Mouse (Mus musculus): ENCODE measurements at regions not wholly inside any gene's neighbourhood (a gene's known extent, or its start where the extent isn't known, plus 50 kb on each side); places are given as distances from the start of the nearest gene placed in this dataset.
A peak's percentile ranks its signal among the peaks of the same experiment; 100 is the strongest.

DNA sequence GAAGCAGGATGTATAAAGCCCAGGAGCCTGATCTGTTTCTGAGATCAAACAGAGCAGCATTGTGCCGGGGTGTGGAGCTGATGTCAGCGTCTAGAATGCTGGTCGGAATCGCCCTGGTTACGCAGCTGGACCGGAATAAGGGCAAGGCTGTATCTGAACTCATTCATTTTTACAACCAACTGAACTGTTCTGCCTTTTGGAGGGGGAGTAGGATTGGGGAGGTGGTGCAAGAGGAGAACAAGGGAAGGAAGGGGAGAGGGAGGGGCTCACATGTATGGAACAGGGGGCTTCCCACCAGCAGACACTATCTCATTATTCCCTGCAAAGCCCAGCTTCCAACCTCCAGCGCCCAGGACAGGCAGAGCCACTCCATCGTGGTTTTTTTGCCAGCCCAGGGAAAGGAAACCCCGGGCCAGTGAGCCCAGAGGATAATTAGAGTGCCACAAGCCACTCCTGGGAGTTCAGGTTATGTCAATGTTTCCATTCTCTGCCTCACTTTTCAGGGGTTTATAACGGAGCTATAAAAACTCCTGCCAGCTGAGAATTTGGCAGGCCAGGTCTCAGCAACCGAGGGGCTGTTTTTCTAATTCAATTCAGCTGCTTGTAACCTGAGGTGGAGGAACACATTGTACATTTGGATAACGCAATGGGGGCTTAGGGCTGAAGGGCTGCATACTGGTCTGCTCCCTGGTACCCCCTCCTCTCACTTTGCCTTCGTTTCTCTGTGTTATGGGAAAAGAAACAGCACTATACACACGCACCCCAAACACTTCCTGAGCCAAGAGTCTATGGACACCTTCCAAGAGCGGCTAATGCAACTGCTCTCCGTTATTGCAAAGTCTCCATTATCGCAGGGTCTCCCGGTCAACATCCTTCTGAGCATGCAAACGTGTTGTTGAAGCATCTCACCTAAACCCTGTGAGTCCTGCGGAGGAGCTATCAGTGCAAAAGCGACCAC, 170.0 kb upstream of the Hes1 start:
- H3K9ac ChIP-seq (ENCODE audit: low read depth, low read length) = peak overlapping the region; percentile 17; the same call in 1 of the 2 replicates
- peak; percentile 27; the same call in 1 of the 2 replicates for ATAC-seq
- no peak overlapping the region; the same call in none of the 2 replicates for H3K4me2 ChIP-seq (ENCODE audit: low read depth, low read length)
- no peaks in the 10 kb centered on the region for H3K27me3 ChIP-seq (replicated peaks; ENCODE audit: control insufficient read depth, insufficient read depth, low read length)
- 0 out of 2 replicates have a peak overlapping the region, but pooled peaks have one; percentile 3 for H3K27ac ChIP-seq (ENCODE audit: low read length)
- peaks cover 22% of the 10 kb centered on the region for H3K4me1 ChIP-seq (ENCODE audit: control insufficient read depth, insufficient read depth, low read length)
- peak overlapping the region; percentile 4; the same call in 1 of the 2 replicates for H3K4me3 ChIP-seq (ENCODE audit: low read length)
- whole genome bisulfite sequencing = 23% methylated on average over 21 of the region's 21 CpGs
- H3K36me3 ChIP-seq (ENCODE audit: control insufficient read depth, insufficient read depth, low read length) = no peaks in the 10 kb centered on the region
- no peaks in the 10 kb centered on the region for H3K9me3 ChIP-seq (ENCODE audit: control insufficient read depth, low read length)

DNA sequence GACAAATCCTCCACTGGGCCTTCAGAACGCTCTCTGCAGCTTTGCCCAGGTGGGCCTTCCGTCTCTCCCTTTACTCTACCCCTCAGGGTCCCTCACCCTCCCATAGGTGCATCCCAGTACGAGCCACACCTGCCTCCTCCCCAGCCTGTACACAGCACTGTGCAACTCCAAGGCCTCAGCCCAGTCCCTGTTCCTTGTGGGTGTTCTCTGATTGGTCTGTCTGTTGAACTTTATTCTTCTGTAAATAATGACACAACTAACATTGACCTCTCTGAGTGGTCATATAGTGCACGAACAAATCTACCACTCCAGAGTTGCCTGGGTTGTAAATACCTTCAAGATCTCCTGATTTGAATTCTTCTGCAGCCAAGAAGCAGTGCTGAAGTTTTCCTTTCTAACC, 167.8 kb upstream of the Hes1 start:
- no peaks in the 10 kb centered on the region for H3K27me3 ChIP-seq (replicated peaks; ENCODE audit: control insufficient read depth, insufficient read depth, low read length)
- H3K4me2 ChIP-seq (ENCODE audit: low read depth, low read length) = no peak overlapping the region
- H3K9me3 ChIP-seq (ENCODE audit: control insufficient read depth, low read length) = no peaks in the 10 kb centered on the region
- no peak overlapping the region for H3K4me3 ChIP-seq (ENCODE audit: low read length)
- H3K4me1 ChIP-seq (ENCODE audit: control insufficient read depth, insufficient read depth, low read length) = peaks cover 22% of the 10 kb centered on the region
- 53% methylated on average over 4 of the region's 4 CpGs for WGBS
- ATAC-seq = peak; percentile 96
- H3K9ac ChIP-seq (ENCODE audit: low read depth, low read length) = no peak overlapping the region
- H3K36me3 ChIP-seq (ENCODE audit: control insufficient read depth, insufficient read depth, low read length) = no peaks in the 10 kb centered on the region
- peak overlapping the region; percentile 65 for H3K27ac ChIP-seq (ENCODE audit: low read length)

DNA sequence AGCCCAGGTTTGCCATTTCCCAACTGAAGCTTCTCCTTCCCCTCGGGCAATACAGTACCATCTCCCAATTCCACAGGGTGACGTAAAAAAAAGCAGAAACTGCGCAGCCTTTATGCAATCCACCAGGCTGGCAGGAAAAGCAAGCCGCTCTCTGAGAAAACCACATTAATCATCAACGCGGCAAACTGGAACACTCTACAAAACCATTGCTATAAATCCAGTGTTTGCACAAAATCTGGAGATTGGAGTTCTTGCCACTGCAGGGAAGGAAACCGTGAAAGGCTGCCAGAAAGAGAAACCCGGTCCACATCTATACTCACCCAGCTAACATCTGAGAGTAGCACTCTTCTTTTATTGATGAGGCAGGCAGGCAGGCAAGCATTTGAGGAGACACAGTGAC, 160.7 kb upstream of the Hes1 start:
- 18% methylated on average over 8 of the region's 8 CpGs for WGBS
- Histone ChIP-seq H3K27ac (ENCODE audit: low read length) (no peak overlapping the region), H3K9ac (ENCODE audit: low read depth, low read length) (0 out of 2 replicates have a peak overlapping the region, but pooled peaks have one; percentile 14)

DNA sequence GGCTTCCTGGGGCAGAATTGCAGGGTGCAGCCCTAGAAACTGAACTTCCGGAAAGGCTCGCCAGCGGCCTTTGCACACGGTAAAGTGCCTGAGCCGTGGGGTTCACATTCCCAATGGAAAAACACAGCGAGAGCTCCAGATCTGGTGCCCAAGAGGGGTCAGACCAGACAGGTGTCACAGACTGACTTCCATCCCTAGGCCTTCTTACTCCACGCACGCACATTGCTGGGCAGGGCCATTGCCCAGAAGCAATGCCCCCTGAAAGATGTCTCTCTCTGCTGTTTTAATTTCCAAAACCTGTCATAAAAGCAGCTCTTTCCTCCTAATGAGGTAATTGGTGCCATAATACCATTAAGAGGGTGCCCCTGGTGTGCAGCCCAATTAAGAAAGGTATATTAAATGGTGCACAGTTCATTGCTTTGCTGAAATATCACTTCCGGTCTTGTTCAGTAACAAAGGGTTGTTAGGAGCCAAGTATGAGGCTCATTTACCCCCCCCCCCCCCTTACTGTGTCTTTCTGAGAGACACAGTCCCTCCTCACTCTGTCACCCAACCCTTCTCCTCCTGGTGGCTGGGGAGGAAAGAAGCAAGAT, 159.9 kb upstream of the Hes1 start:
- Histone ChIP-seq H3K27me3 (replicated peaks; ENCODE audit: control insufficient read depth, insufficient read depth, low read length) (no peaks in the 10 kb centered on the region), H3K4me3 (ENCODE audit: low read length) (no peak overlapping the region), H3K36me3 (ENCODE audit: control insufficient read depth, insufficient read depth, low read length) (no peaks in the 10 kb centered on the region), H3K9ac (ENCODE audit: low read depth, low read length) (0 out of 2 replicates have a peak overlapping the region, but pooled peaks have one; percentile 14), H3K27ac (ENCODE audit: low read length) (no peak overlapping the region), H3K4me2 (ENCODE audit: low read depth, low read length) (no peak overlapping the region), H3K4me1 (ENCODE audit: control insufficient read depth, insufficient read depth, low read length) (peaks cover 18% of the 10 kb centered on the region), H3K9me3 (ENCODE audit: control insufficient read depth, low read length) (no peaks in the 10 kb centered on the region)
- ATAC-seq = no peak
- 64% methylated on average over 9 of the region's 9 CpGs for WGBS

More for the DNA sequence above, 160.7 kb upstream of the Hes1 start:
- ATAC-seq = no peak
- peaks cover 18% of the 10 kb centered on the region for H3K4me1 ChIP-seq (ENCODE audit: control insufficient read depth, insufficient read depth, low read length)
- no peaks in the 10 kb centered on the region for H3K36me3 ChIP-seq (ENCODE audit: control insufficient read depth, insufficient read depth, low read length)
- H3K27me3 ChIP-seq (replicated peaks; ENCODE audit: control insufficient read depth, insufficient read depth, low read length) = no peaks in the 10 kb centered on the region
- no peak overlapping the region for H3K4me3 ChIP-seq (ENCODE audit: low read length)
- no peaks in the 10 kb centered on the region for H3K9me3 ChIP-seq (ENCODE audit: control insufficient read depth, low read length)
- H3K4me2 ChIP-seq (ENCODE audit: low read depth, low read length) = no peak overlapping the region

DNA sequence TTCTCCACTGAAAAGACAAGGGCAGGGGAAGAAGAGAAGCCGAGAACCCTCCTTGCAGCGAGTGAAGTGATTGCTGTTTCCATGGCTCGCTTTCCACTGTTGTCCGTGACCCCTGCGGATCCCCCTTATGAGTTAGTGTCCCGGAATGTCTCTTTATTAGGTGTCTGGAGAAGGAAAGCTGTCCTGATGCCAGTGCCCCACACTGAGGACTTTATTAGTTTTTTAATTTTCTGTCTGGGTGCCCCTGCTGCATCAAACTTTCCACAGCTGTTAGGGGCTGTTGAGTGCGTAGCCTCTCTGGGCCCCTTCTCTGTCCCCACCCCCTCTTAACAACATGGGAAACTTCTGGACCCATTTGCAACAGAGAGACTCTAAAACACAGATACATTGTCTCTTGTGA, 156.9 kb upstream of the Hes1 start:
- Histone ChIP-seq H3K4me3 (ENCODE audit: low read length) (no peak overlapping the region), H3K4me2 (ENCODE audit: low read depth, low read length) (no peak overlapping the region), H3K9me3 (ENCODE audit: control insufficient read depth, low read length) (no peaks in the 10 kb centered on the region), H3K4me1 (ENCODE audit: control insufficient read depth, insufficient read depth, low read length) (peaks cover 18% of the 10 kb centered on the region), H3K36me3 (ENCODE audit: control insufficient read depth, insufficient read depth, low read length) (no peaks in the 10 kb centered on the region), H3K27me3 (replicated peaks; ENCODE audit: control insufficient read depth, insufficient read depth, low read length) (no peaks in the 10 kb centered on the region), H3K9ac (ENCODE audit: low read depth, low read length) (no peak overlapping the region), H3K27ac (ENCODE audit: low read length) (no peak overlapping the region)
- ATAC-seq = no peak
- 83% methylated on average over 7 of the region's 7 CpGs for WGBS

DNA sequence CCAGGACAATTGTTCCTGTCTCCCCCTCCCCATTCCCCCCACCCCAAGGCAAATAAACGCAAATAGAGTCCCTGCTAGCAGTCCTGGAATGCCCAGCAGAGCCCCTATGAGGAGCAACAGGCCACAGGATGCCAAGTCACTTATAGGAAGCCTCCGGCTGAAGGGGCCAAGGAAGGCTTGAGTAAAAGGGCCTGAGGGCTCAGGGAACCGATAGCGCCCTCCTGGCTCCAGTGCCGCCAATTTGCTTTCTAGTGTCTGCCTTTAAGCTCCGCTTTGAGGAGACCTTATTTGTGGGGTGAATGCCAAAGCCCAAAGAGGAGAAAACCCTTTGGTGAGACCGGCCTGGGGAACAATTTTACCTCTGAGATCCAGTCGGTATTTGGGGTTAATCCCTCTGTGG, 156.2 kb upstream of the Hes1 start:
- H3K27ac ChIP-seq (ENCODE audit: low read length) = no peak overlapping the region

DNA sequence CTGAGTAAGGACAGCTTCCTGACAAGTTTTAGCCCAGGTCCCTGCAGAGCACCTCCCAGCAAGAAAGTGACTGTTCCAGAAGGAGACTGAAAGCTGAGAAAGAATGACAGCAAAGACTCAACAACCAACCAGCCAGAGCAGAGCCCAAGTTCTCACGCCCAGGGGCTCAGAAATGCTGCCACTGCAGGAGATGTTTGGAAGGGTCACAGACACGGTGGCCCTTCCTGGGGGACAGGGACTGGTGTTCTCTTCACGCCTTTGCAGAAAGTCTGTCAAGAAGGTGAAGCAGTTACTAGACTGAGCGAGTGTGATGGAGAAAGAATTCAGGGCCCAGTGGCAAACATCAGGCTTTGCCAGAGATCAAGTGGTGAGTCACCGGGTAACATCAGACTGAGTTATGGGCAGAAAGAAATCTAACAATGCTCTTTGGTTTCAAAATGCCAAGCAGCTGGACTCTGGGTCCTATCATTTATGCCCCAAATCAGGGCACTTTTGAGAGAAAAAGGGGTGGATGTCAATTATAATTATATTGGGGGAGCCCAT, 154.2 kb upstream of the Hes1 start:
- H3K4me1 ChIP-seq (ENCODE audit: control insufficient read depth, insufficient read depth, low read length) = 0 out of 2 replicates have a peak, but pooled peaks cover 3% of the 10 kb centered on the region
- H3K27ac ChIP-seq (ENCODE audit: low read length) = no peak overlapping the region

More for the DNA sequence above, 156.2 kb upstream of the Hes1 start:
- Histone ChIP-seq H3K27me3 (replicated peaks; ENCODE audit: control insufficient read depth, insufficient read depth, low read length) (no peaks in the 10 kb centered on the region), H3K4me1 (ENCODE audit: control insufficient read depth, insufficient read depth, low read length) (peaks cover 17% of the 10 kb centered on the region), H3K4me2 (ENCODE audit: low read depth, low read length) (no peak overlapping the region), H3K9ac (ENCODE audit: low read depth, low read length) (no peak overlapping the region), H3K36me3 (ENCODE audit: control insufficient read depth, insufficient read depth, low read length) (no peaks in the 10 kb centered on the region), H3K4me3 (ENCODE audit: low read length) (no peak overlapping the region), H3K9me3 (ENCODE audit: control insufficient read depth, low read length) (no peaks in the 10 kb centered on the region)
- 51% methylated on average over 8 of the region's 8 CpGs for whole genome bisulfite sequencing
- no peak for ATAC-seq

DNA sequence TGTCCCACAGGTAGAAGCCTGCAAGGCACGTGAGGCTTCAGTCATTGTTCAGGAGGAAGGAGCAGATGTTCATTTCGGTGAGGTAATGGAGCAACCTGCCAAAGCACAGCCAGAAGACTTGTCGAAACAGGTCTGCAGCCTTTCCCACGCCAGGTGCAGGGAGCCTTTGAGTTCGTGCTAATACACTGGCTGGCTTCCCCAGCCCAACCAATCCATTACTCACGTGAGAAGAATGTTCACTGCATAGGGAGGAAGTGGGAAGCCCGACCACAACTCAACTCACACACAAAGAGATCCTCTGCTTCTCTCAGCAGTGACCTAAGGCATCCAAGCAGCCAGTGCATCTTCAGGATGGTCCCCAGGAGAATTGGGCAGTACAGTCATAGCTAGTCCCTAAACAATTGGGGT, 153.0 kb upstream of the Hes1 start:
- Histone ChIP-seq H3K36me3 (ENCODE audit: control insufficient read depth, insufficient read depth, low read length) (no peaks in the 10 kb centered on the region), H3K4me2 (ENCODE audit: low read depth, low read length) (no peak overlapping the region), H3K9me3 (ENCODE audit: control insufficient read depth, low read length) (no peaks in the 10 kb centered on the region), H3K27ac (ENCODE audit: low read length) (no peak overlapping the region), H3K4me1 (ENCODE audit: control insufficient read depth, insufficient read depth, low read length) (0 out of 2 replicates have a peak, but pooled peaks cover 5% of the 10 kb centered on the region), H3K4me3 (ENCODE audit: low read length) (no peak overlapping the region), H3K27me3 (replicated peaks; ENCODE audit: control insufficient read depth, insufficient read depth, low read length) (no peaks in the 10 kb centered on the region), H3K9ac (ENCODE audit: low read depth, low read length) (no peak overlapping the region)
- ATAC-seq = peak; percentile 17; the same call in 1 of the 2 replicates
- WGBS = 68% methylated on average over 7 of the region's 7 CpGs

More for the DNA sequence above, 154.2 kb upstream of the Hes1 start:
- no peak for ATAC-seq
- Histone ChIP-seq H3K27me3 (replicated peaks; ENCODE audit: control insufficient read depth, insufficient read depth, low read length) (no peaks in the 10 kb centered on the region), H3K9me3 (ENCODE audit: control insufficient read depth, low read length) (no peaks in the 10 kb centered on the region), H3K9ac (ENCODE audit: low read depth, low read length) (no peak overlapping the region), H3K4me3 (ENCODE audit: low read length) (no peak overlapping the region), H3K36me3 (ENCODE audit: control insufficient read depth, insufficient read depth, low read length) (no peaks in the 10 kb centered on the region), H3K4me2 (ENCODE audit: low read depth, low read length) (no peak overlapping the region)
- 68% methylated on average over 5 of the region's 5 CpGs for WGBS

DNA sequence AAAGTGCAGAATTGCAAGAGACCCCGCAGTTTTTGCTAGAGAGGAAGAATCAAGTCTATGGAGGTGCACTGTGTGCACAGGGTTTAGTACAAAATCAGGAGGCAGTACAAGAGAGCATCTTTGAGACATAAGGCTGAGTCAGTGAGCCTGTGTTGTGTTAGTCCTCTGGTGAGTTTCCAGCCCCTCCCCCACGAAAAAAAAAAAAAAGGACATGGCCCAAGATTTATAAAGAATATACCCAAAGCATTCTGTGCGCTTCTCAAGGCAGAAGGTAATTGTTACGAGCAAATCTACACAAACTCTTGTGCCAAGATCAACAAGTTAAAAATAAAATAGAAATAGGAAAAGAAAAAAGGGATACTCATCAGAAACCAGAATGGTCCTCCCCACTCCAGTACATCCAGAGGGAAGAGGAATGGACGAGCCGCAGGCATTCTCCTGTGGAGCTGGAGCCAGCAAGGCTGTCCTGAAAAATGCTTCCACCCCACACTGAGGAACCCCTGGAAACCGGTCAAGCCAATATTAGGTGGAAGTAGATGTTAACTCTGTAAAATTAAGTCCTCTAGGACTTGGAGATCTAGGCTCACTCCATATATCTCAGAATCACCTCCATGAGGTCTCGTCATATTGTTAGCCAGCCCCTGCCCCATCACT, 150.7 kb upstream of the Hes1 start:
- WGBS = 72% methylated on average over 8 of the region's 8 CpGs
- no peak overlapping the region for H3K4me3 ChIP-seq (ENCODE audit: low read length)

More for the DNA sequence above, 150.7 kb upstream of the Hes1 start:
- 0 out of 2 replicates have a peak, but pooled peaks cover 2% of the 10 kb centered on the region for H3K4me1 ChIP-seq (ENCODE audit: control insufficient read depth, insufficient read depth, low read length)
- H3K27me3 ChIP-seq (replicated peaks; ENCODE audit: control insufficient read depth, insufficient read depth, low read length) = no peaks in the 10 kb centered on the region
- no peak overlapping the region for H3K27ac ChIP-seq (ENCODE audit: low read length)
- ATAC-seq = no peak
- no peaks in the 10 kb centered on the region for H3K9me3 ChIP-seq (ENCODE audit: control insufficient read depth, low read length)
- H3K9ac ChIP-seq (ENCODE audit: low read depth, low read length) = no peak overlapping the region
- H3K36me3 ChIP-seq (ENCODE audit: control insufficient read depth, insufficient read depth, low read length) = no peaks in the 10 kb centered on the region
- H3K4me2 ChIP-seq (ENCODE audit: low read depth, low read length) = no peak overlapping the region

Data from intestine, embryonic 16.5 days (tissue).